Mouse (Mus musculus) spleen, adult 2 months (tissue): Measurements from ENCODE around the gene Ccdc86. TPM values are rescaled to one million over a fixed set of nuclear protein-coding genes. Genes with fewer than 3 reads are reported as not detected.

ENCODE experiments used
- DNase-seq, 2 experiments: peaks; one replicate each; pipeline versions ENCODE4 v3.0.0 to v3.0.0-alpha.2; 2012 to 2021; ENCODE audit warnings: low spot score in 2 of 2, low read depth in 1 of 2
- H3K27ac ChIP-seq: fragments of 200-500 bp; 2 replicates; pipeline ENCODE4 v1.5.1; 2012; ENCODE audit warnings: low read length, inconsistent platforms; ENCODE audit not compliant: insufficient read depth
- H3K27me3 ChIP-seq: fragments of 200-500 bp; 2 replicates; pipeline ENCODE4 v1.6.1; 2012; ENCODE audit warnings: mild to moderate bottlenecking, moderate library complexity, low read length, inconsistent platforms; ENCODE audit not compliant: control insufficient read depth, insufficient read depth
- H3K36me3 ChIP-seq: fragments of 200-500 bp; 2 replicates; pipeline ENCODE4 v1.6.1; 2012; ENCODE audit warnings: mild to moderate bottlenecking, low read length, inconsistent platforms; ENCODE audit not compliant: control insufficient read depth, insufficient read depth
- H3K4me1 ChIP-seq: fragments of 200-500 bp; 2 replicates; pipeline ENCODE4 v1.6.1; 2011; ENCODE audit warnings: inconsistent platforms; ENCODE audit not compliant: control insufficient read depth, insufficient read depth, insufficient read length
- H3K4me3 ChIP-seq: fragments of 200-500 bp; 2 replicates; pipeline ENCODE4 v1.5.1; 2011; ENCODE audit warnings: mild to moderate bottlenecking, inconsistent platforms; ENCODE audit not compliant: insufficient read depth, insufficient read length; ENCODE audit errors: extremely low read depth
- CTCF ChIP-seq: fragments of 200-500 bp; IDR thresholded peaks from 2 replicates; pipeline ENCODE4 v1.5.1; 2011; ENCODE audit warnings: mild to moderate bottlenecking, inconsistent platforms; ENCODE audit not compliant: insufficient read depth, insufficient read length, insufficient replicate concordance; ENCODE audit errors: extremely low read depth
- POLR2A ChIP-seq: fragments of 200-500 bp; IDR thresholded peaks from 2 replicates; pipeline ENCODE4 v1.6.1; 2011; ENCODE audit warnings: low read depth, low read length, inconsistent platforms
- WGBS: fragments of 180-500 bp; shearing (Covaris S2); methylation state at CpG from one replicate; pipeline ENCODE4 v1.1.7; 2018; 5-methylcytosine and 5-hydroxymethylcytosine counted together
- polyA plus RNA-seq: library from polyadenylated mRNA; depleted of rRNA; stranded (reverse); fragments of >200 nt; gene quantifications from 2 replicates; pipeline ENCODE4 v1.2.3, GENCODE M21; 2012; rRNA removed

The Ccdc86 gene
- 4.3 and 5.8 TPM in 2 replicates for polyA plus RNA-seq

GRCm38 (mm10) chr19:10949112-10949511, at the start of gene Ccdc86:
Gene Ccdc86 (minus strand): TSS chr19:10949266.
- Histone ChIP-seq H3K4me3 (peak within 1 kb of the TSS; percentile 91), H3K4me1 (peaks cover 9% of the 10 kb centered on the region), H3K36me3 (peaks cover 3% of the 10 kb centered on the region; the same call in 1 of the 2 replicates), H3K27ac (0 out of 2 replicates have a peak within 1 kb of the TSS, but pooled peaks have one; percentile 21), H3K27me3 (no peaks in the 10 kb centered on the region)
- DNase-seq = peak; percentile 95 to 98
- WGBS = under 1% methylated on average over 30 of the region's 30 CpGs
- no peak; the same call in 1 of the 2 replicates for TF ChIP-seq POLR2A
- TF ChIP-seq CTCF = no peak

- Histone ChIP-seq H3K4me3 (no peak within 1 kb of the TSS), H3K27me3 (no peaks in the 10 kb centered on the region), H3K4me1 (no peaks in the 10 kb centered on the region), H3K36me3 (no peaks in the 10 kb centered on the region), H3K27ac (no peak within 1 kb of the TSS)
- 94% methylated on average over 7 of the region's 7 CpGs for WGBS
- DNase-seq = no peak
- TF ChIP-seq CTCF = no peak
- TF ChIP-seq POLR2A = no peak
These were observed 44.1 kb upstream of the Ccdc86 start, which contains the start of gene Ms4a15 for GRCm38 (mm10) chr19:10993150-10993549. Gene Ms4a15 (minus strand): TSS chr19:10993250.

- Histone ChIP-seq H3K4me3 (no peak overlapping the region), H3K4me1 (no peaks in the 10 kb centered on the region), H3K27ac (no peak overlapping the region), H3K36me3 (no peaks in the 10 kb centered on the region), H3K27me3 (no peaks in the 10 kb centered on the region)
- DNase-seq = no peak
- no peak for TF ChIP-seq CTCF
- no peak for TF ChIP-seq POLR2A
These were observed 42.8 kb upstream of the Ccdc86 start for GRCm38 (mm10) chr19:10991911-10992310.

DNA sequence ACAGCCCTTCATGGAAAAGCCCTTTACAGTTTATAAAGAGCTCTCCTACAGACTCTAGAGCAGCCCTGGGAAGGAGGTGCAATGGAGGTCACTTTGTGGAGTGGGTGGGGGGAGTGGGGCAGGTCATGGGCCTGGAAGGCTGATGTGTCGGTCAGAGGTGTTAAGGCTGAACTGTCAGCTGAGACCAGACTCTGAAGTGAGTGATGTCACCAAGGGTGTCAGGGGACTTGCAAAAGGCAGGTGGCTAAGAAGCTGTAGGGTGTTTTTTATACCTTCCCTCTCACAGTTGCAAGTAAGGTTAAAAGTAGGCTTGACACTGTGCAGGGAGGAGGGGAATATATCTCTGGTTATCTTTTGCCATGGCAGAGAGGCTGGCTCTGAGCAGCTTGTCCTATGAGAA, 41.7 kb upstream of the Ccdc86 start:
- no peak for DNase-seq
- TF ChIP-seq POLR2A (no peak), CTCF (no peak)
- Histone ChIP-seq H3K4me3 (no peak overlapping the region), H3K27me3 (no peaks in the 10 kb centered on the region), H3K4me1 (no peaks in the 10 kb centered on the region), H3K36me3 (no peaks in the 10 kb centered on the region), H3K27ac (no peak overlapping the region; the same call in 1 of the 2 replicates)
- 79% methylated on average over 1 of the region's 1 CpGs for WGBS

- TF ChIP-seq POLR2A (no peak), CTCF (no peak)
- Histone ChIP-seq H3K27me3 (no peaks in the 10 kb centered on the region), H3K27ac (no peak overlapping the region), H3K4me1 (no peaks in the 10 kb centered on the region), H3K36me3 (no peaks in the 10 kb centered on the region), H3K4me3 (no peak overlapping the region)
- 97% methylated on average over 1 of the region's 1 CpGs for WGBS
- DNase-seq = no peak
These were observed 39.5 kb upstream of the Ccdc86 start for GRCm38 (mm10) chr19:10988563-10988962.

DNA sequence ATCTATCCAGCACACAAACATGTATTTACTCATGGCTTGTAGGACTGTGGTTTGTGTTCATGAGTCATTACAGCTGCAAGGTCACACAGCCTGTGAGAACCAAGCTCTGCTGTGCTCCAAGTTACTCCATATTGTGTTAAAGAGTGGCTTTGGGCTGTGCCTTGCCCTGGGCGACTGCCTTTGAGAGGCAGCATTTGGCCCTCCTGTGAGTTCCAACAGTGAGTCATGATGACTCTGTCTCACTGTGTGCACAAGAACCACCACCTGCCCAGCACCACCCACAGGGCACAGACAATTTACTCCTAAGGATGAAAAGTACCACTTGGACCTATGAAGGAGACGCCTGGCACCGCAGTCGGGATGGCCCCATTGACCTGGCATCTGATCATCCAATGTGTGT, 36.8 kb upstream of the Ccdc86 start:
- H3K4me1 ChIP-seq = no peaks in the 10 kb centered on the region
- DNase-seq = no peak
- no peak for TF ChIP-seq POLR2A
- no peak for TF ChIP-seq CTCF
- H3K27me3 ChIP-seq = no peaks in the 10 kb centered on the region
- H3K27ac ChIP-seq = no peak overlapping the region
- no peaks in the 10 kb centered on the region for H3K36me3 ChIP-seq
- WGBS = 92% methylated on average over 4 of the region's 4 CpGs
- no peak overlapping the region for H3K4me3 ChIP-seq

- Histone ChIP-seq H3K4me3 (no peak overlapping the region), H3K36me3 (no peaks in the 10 kb centered on the region), H3K27ac (no peak overlapping the region), H3K4me1 (peaks cover 8% of the 10 kb centered on the region; the same call in 1 of the 2 replicates), H3K27me3 (no peaks in the 10 kb centered on the region)
- TF ChIP-seq POLR2A (no peak), CTCF (no peak)
- 88% methylated on average over 13 of the region's 13 CpGs for WGBS
- DNase-seq = no peak
These were observed 35.5 kb upstream of the Ccdc86 start for GRCm38 (mm10) chr19:10984551-10984950.

GRCm38 (mm10) chr19:10983146-10983545, 34.1 kb upstream of the Ccdc86 start:
- 42% methylated on average over 14 of the region's 14 CpGs for WGBS
- TF ChIP-seq POLR2A (no peak), CTCF (peak; percentile 49; the same call in 1 of the 2 replicates)
- Histone ChIP-seq H3K27me3 (no peaks in the 10 kb centered on the region), H3K4me1 (peaks cover 8% of the 10 kb centered on the region; the same call in 1 of the 2 replicates), H3K4me3 (no peak overlapping the region), H3K36me3 (no peaks in the 10 kb centered on the region), H3K27ac (no peak overlapping the region)
- peak in 1 of 2 experiments; percentile 49 for DNase-seq
